Mouse (Mus musculus): ENCODE data around the gene Icmt. TPM values are rescaled to one million over a fixed set of nuclear protein-coding genes. Genes with fewer than 3 reads are reported as not detected.
A peak's percentile ranks its signal among the peaks of the same experiment; 100 is the strongest.

The Icmt gene
- total and polyA plus RNA-seq, 3 experiments = 30.4 to 50.8 TPM; not detected in 1

- Histone ChIP-seq H3K79me2 (ENCODE audit: control insufficient read depth, insufficient read depth, low read length, poor library complexity) (no peaks in the 10 kb centered on the region), H3K9me3 (replicated peaks; ENCODE audit: insufficient read depth, low read length) (no peaks in the 10 kb centered on the region), H3K27me3 (ENCODE audit: control insufficient read depth in 1 of 2, insufficient read depth in 2 of 2, low read length in 2 of 2) (no peaks in the 10 kb centered on the region), H3K36me3 (ENCODE audit: control insufficient read depth in 1 of 2, insufficient read depth in 2 of 2, low read length in 2 of 2) (no peaks in the 10 kb centered on the region), H3K4me3 (ENCODE audit: control insufficient read depth in 1 of 2, insufficient read depth in 1 of 2, low read depth in 2 of 2, low read length in 2 of 2) (no peak overlapping the region), H3K4me1 (ENCODE audit: control insufficient read depth in 1 of 2, insufficient read depth in 2 of 2, low read length in 2 of 2) (no peaks in the 10 kb centered on the region), H3K9ac (ENCODE audit: control insufficient read depth, low read depth, low read length, poor library complexity, severe bottlenecking) (no peak overlapping the region), H3K27ac (ENCODE audit: control insufficient read depth, low read depth, low read length) (no peak overlapping the region)
- no peak for DNase-seq (ENCODE audit: low read depth, low spot score)
- TF ChIP-seq CTCF (IDR thresholded peaks at IDR 0.05 in 2 of 3, conservative IDR thresholded peaks at IDR 0.05 in 1 of 3; ENCODE audit: control insufficient read depth in 1 of 3, insufficient read depth in 1 of 3, low read depth in 2 of 3, low read length in 3 of 3, poor library complexity in 1 of 3, severe bottlenecking in 1 of 3) (peak in 2 of 3 experiments; percentile 10 to 29; a peak in 1 of 6 replicates), EP300 (IDR thresholded peaks at IDR 0.05; ENCODE audit: low read depth in 1 of 2, low read length in 2 of 2) (no peak), SMC3 (IDR thresholded peaks at IDR 0.05; ENCODE audit: low read depth, low read length) (peak; percentile 31)
Observed at GRCm38 (mm10) chr4:152277916-152278315, 19.1 kb upstream of the Icmt start.

GRCm38 (mm10) chr4:152278986-152279385 lies 18.0 kb upstream of the Icmt start:
- H3K4me3 ChIP-seq (ENCODE audit: control insufficient read depth in 1 of 2, insufficient read depth in 1 of 2, low read depth in 2 of 2, low read length in 2 of 2) = no peak overlapping the region
- no peaks in the 10 kb centered on the region for H3K9me3 ChIP-seq (replicated peaks; ENCODE audit: insufficient read depth, low read length)
- H3K4me1 ChIP-seq (ENCODE audit: control insufficient read depth in 1 of 2, insufficient read depth in 2 of 2, low read length in 2 of 2) = no peaks in the 10 kb centered on the region
- no peaks in the 10 kb centered on the region for H3K79me2 ChIP-seq (ENCODE audit: control insufficient read depth, insufficient read depth, low read length, poor library complexity)
- no peaks in the 10 kb centered on the region for H3K27me3 ChIP-seq (ENCODE audit: control insufficient read depth in 1 of 2, insufficient read depth in 2 of 2, low read length in 2 of 2)
- H3K9ac ChIP-seq (ENCODE audit: control insufficient read depth, low read depth, low read length, poor library complexity, severe bottlenecking) = no peak overlapping the region
- no peaks in the 10 kb centered on the region for H3K36me3 ChIP-seq (ENCODE audit: control insufficient read depth in 1 of 2, insufficient read depth in 2 of 2, low read length in 2 of 2)
- DNase-seq (ENCODE audit: low read depth, low spot score) = no peak
- TF ChIP-seq RAD21 (IDR thresholded peaks at IDR 0.05; ENCODE audit: low read depth, low read length) = no peak
- H3K27ac ChIP-seq (ENCODE audit: control insufficient read depth, low read depth, low read length) = no peak overlapping the region

- Histone ChIP-seq H3K27me3 (ENCODE audit: control insufficient read depth in 1 of 2, insufficient read depth in 2 of 2, low read length in 2 of 2) (no peaks in the 10 kb centered on the region), H3K4me1 (ENCODE audit: control insufficient read depth in 1 of 2, insufficient read depth in 2 of 2, low read length in 2 of 2) (no peaks in the 10 kb centered on the region), H3K79me2 (ENCODE audit: control insufficient read depth, insufficient read depth, low read length, poor library complexity) (no peaks in the 10 kb centered on the region), H3K36me3 (ENCODE audit: control insufficient read depth in 1 of 2, insufficient read depth in 2 of 2, low read length in 2 of 2) (no peaks in the 10 kb centered on the region), H3K9me3 (replicated peaks; ENCODE audit: insufficient read depth, low read length) (no peaks in the 10 kb centered on the region), H3K9ac (ENCODE audit: control insufficient read depth, low read depth, low read length, poor library complexity, severe bottlenecking) (no peak overlapping the region), H3K27ac (ENCODE audit: control insufficient read depth, low read depth, low read length) (no peak overlapping the region), H3K4me3 (ENCODE audit: control insufficient read depth in 1 of 2, insufficient read depth in 1 of 2, low read depth in 2 of 2, low read length in 2 of 2) (no peak overlapping the region)
- TF ChIP-seq MAFK (IDR thresholded peaks at IDR 0.05; ENCODE audit: borderline replicate concordance, low read depth, low read length) = no peak
- TF ChIP-seq POLR2AphosphoS5 (IDR thresholded peaks at IDR 0.05; ENCODE audit: borderline replicate concordance, low read depth, low read length) = no peak
- no peak for TF ChIP-seq MYC (IDR thresholded peaks at IDR 0.05; ENCODE audit: low read depth, low read length)
- no peak for TF ChIP-seq TAL1 (IDR thresholded peaks at IDR 0.05; ENCODE audit: low read length)
- no peak for TF ChIP-seq CHD2 (IDR thresholded peaks at IDR 0.05; ENCODE audit: low read length)
- TF ChIP-seq GABPA (IDR thresholded peaks at IDR 0.05; ENCODE audit: low read depth, low read length) = no peak
- TF ChIP-seq NRF1 (IDR thresholded peaks at IDR 0.05; ENCODE audit: insufficient read depth, low read depth, low read length, poor library complexity, severe bottlenecking) = no peak
- DNase-seq (ENCODE audit: low read depth, low spot score) = no peak
Observed at GRCm38 (mm10) chr4:152281601-152282000, 15.4 kb upstream of the Icmt start.

Measured in MEL (cell line).